Mouse (Mus musculus) liver, embryonic 14.5 days (tissue): ENCODE measurements around the gene Tmcc3. TPM values are rescaled to one million over a fixed set of nuclear protein-coding genes. Genes with fewer than 3 reads are reported as not detected.

Experiments
- ATAC-seq: fragments of 200-750 bp; cut with Nextera tagmentation; 2 replicates; pipeline ENCODE4 v1.8.0; 2017; ENCODE audit warnings: moderate number of reproducible peaks, mild to moderate bottlenecking, moderate library complexity; ENCODE audit not compliant: insufficient read depth
- DNase-seq, 3 experiments: peaks; one replicate each; pipeline ENCODE4 v3.0.0-alpha.2; 2012 to 2013; ENCODE audit warnings: low read depth in 3 of 3, low spot score in 3 of 3
- H3K27ac ChIP-seq: fragments of 300-500 bp; sonication (generic); 2 replicates; pipeline ENCODE4 v1.5.1; 2014; ENCODE audit warnings: moderate library complexity, mild to moderate bottlenecking, control low read depth, inconsistent platforms
- H3K27me3 ChIP-seq: fragments of 300-500 bp; sonication (generic); 2 replicates; pipeline ENCODE4 v1.6.1; 2014; ENCODE audit warnings: mild to moderate bottlenecking, low read length, moderate library complexity; ENCODE audit not compliant: control insufficient read depth, insufficient read depth
- H3K36me3 ChIP-seq: fragments of 300-500 bp; sonication (generic); replicated peaks from 2 replicates; pipeline ENCODE4 v1.6.1; 2014; ENCODE audit warnings: low read depth; ENCODE audit not compliant: control insufficient read depth, insufficient read depth
- H3K4me1 ChIP-seq, 2 experiments: fragments of 200-500 bp in 1 of 2; fragments of 300-500 bp in 1 of 2; sonication (generic) in 1 of 2; replicated peaks; 2 replicates each; pipeline ENCODE4 v1.6.1; 2012 to 2014; ENCODE audit warnings: antibody characterized with exemption in 1 of 2, inconsistent platforms in 1 of 2, low read length in 1 of 2; ENCODE audit not compliant: control insufficient read depth in 2 of 2, insufficient read depth in 2 of 2
- H3K4me2 ChIP-seq: fragments of 300-500 bp; sonication (generic); 2 replicates; pipeline ENCODE4 v1.6.1; 2014; ENCODE audit warnings: low read depth, mild to moderate bottlenecking, control low read depth, moderate library complexity
- H3K4me3 ChIP-seq, 2 experiments: fragments of 200-500 bp in 1 of 2; fragments of 300-500 bp in 1 of 2; sonication (generic) in 1 of 2; 2 replicates each; pipeline ENCODE4 v1.5.1; 2012 to 2014; ENCODE audit warnings: low read depth in 2 of 2, low read length in 2 of 2, mild to moderate bottlenecking in 2 of 2, control low read depth in 1 of 2, inconsistent platforms in 1 of 2, moderate library complexity in 1 of 2; ENCODE audit not compliant: insufficient read depth in 1 of 2
- H3K9ac ChIP-seq: fragments of 300-500 bp; sonication (generic); replicated peaks from 2 replicates; pipeline ENCODE4 v1.6.1; 2014; ENCODE audit warnings: mild to moderate bottlenecking, control low read depth, moderate library complexity
- H3K9me3 ChIP-seq: fragments of 300-500 bp; sonication (generic); 2 replicates; pipeline ENCODE4 v1.6.1; 2016; ENCODE audit warnings: low read length, mixed read lengths; ENCODE audit not compliant: control insufficient read depth
- CTCF ChIP-seq: IDR thresholded peaks from 2 replicates; pipeline ENCODE4 v1.5.1; 2016; ENCODE audit warnings: antibody characterized with exemption, low read depth, control low read depth
- EP300 ChIP-seq: IDR thresholded peaks from 2 replicates; pipeline ENCODE4 v1.6.1; 2016; ENCODE audit warnings: antibody characterized with exemption, low read depth
- WGBS: fragments of 180-500 bp; shearing (Covaris S2); extraction: QIAGEN DNeasy Blood & Tissue Kit; methylation state at CpG from one replicate; pipeline ENCODE4 v1.1.7; 2014; ENCODE audit not compliant: insufficient replicate concordance; 5-methylcytosine and 5-hydroxymethylcytosine counted together
- polyA plus RNA-seq, 2 experiments: library from polyadenylated mRNA; depleted of rRNA in 1 of 2; stranded (reverse) in 1 of 2; unstranded in 1 of 2; fragments of >200 nt; fragmentation: Nextera tagmentation in 1 of 2; extraction: Ambion mirVana in 1 of 2; gene quantifications; 2 replicates each; pipeline versions ENCODE4 v1.2.1 to v1.2.3; 2012 to 2014

Tmcc3 gene
- polyA plus RNA-seq, 2 experiments, result 1.4 to 2.6 TPM

DNA sequence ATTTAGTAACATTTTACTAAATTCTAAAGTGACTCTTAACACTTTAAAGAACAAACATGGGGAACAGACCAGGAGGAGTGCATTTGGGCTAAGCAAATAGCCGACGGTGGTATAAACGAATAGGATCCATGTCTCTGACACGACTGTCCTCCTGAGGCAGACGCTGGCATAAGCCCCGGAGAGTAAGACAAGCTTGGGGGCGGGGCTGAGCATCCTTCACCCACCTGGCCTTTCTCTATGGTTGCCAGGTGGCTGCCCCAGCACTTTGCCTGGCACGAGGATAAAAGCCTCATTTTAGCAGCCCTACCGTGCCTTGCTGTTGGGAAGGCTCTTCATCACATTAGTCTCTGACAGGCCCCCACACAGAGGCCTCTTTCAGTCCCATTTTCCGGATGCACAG lies 35.5 kb downstream of the Tmcc3 start:
- WGBS, result 75% methylated on average over 10 of the region's 10 CpGs
- DNase-seq (no peak), ATAC-seq (no peak)
- no peak for TF ChIP-seq EP300
- TF ChIP-seq CTCF, result no peak
- H3K9me3 ChIP-seq, result no peaks in the 10 kb centered on the region
- H3K27me3 ChIP-seq, result no peaks in the 10 kb centered on the region
- H3K9ac ChIP-seq, result no peak overlapping the region
- peaks cover 0 to 5% of the 10 kb centered on the region in 2 experiments; a peak in 1 of 4 replicates for H3K4me1 ChIP-seq
- no peaks in the 10 kb centered on the region for H3K36me3 ChIP-seq
- no peak overlapping the region for H3K27ac ChIP-seq
- no peak overlapping the region for H3K4me2 ChIP-seq
- H3K4me3 ChIP-seq, result no peak overlapping the region

GRCm38 (mm10) chr10:94347959-94348358 lies 36.2 kb downstream of the Tmcc3 start:
- peaks cover 0 to 5% of the 10 kb centered on the region in 2 experiments; a peak in 1 of 4 replicates for H3K4me1 ChIP-seq
- no peak overlapping the region for H3K9ac ChIP-seq
- ATAC-seq (no peak), DNase-seq (no peak)
- TF ChIP-seq CTCF (no peak), EP300 (no peak)
- no peaks in the 10 kb centered on the region for H3K36me3 ChIP-seq
- H3K27me3 ChIP-seq, result no peaks in the 10 kb centered on the region
- WGBS, result 80% methylated on average over 10 of the region's 10 CpGs
- H3K27ac ChIP-seq, result no peak overlapping the region
- no peaks in the 10 kb centered on the region for H3K9me3 ChIP-seq
- no peak overlapping the region for H3K4me2 ChIP-seq
- H3K4me3 ChIP-seq, result no peak overlapping the region

DNA sequence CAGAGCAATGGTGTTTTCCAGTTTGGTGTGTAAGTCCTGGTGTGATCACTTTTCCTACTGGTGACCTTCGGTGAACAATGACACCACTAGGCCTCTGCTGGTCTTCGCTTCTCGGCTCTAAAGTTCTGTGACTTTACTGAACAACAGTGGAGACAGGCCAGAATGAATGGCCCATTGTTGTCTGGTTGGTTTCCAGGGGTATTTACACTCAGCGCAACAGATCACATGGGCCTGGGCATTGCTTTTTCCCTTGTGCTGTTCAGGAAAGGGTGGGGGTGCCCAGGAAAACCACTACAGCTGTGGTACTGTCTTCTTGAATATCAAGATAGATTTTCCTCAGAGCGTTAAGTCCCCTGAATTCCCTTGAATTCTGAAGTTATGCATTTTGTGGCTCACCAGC lies 38.5 kb downstream of the Tmcc3 start:
- no peaks in the 10 kb centered on the region for H3K9me3 ChIP-seq
- H3K36me3 ChIP-seq, result no peaks in the 10 kb centered on the region
- no peaks in the 10 kb centered on the region for H3K27me3 ChIP-seq
- H3K4me3 ChIP-seq, result no peak overlapping the region
- DNase-seq, result no peak
- H3K4me2 ChIP-seq, result no peak overlapping the region
- TF ChIP-seq EP300 (no peak), CTCF (no peak)
- WGBS, result 56% methylated on average over 5 of the region's 5 CpGs
- no peak overlapping the region for H3K9ac ChIP-seq
- H3K4me1 ChIP-seq, result peaks cover 0 to 5% of the 10 kb centered on the region in 2 experiments; a peak in 1 of 4 replicates
- ATAC-seq, result no peak
- no peak overlapping the region for H3K27ac ChIP-seq

- no peaks in the 10 kb centered on the region for H3K9me3 ChIP-seq
- no peak overlapping the region for H3K4me2 ChIP-seq
- no peak overlapping the region for H3K9ac ChIP-seq
- H3K27me3 ChIP-seq, result no peaks in the 10 kb centered on the region
- 64% methylated on average over 11 of the region's 11 CpGs for WGBS
- ATAC-seq (no peak), DNase-seq (no peak)
- no peak overlapping the region for H3K4me3 ChIP-seq
- H3K36me3 ChIP-seq, result no peaks in the 10 kb centered on the region
- TF ChIP-seq EP300, result no peak
- TF ChIP-seq CTCF, result no peak
- H3K27ac ChIP-seq, result no peak overlapping the region
- H3K4me1 ChIP-seq, result 0 out of 4 replicates have a peak, but pooled peaks cover 0 to 5% of the 10 kb centered on the region in 2 experiments
Observed at GRCm38 (mm10) chr10:94350896-94351661, 39.3 kb downstream of the Tmcc3 start.

DNA sequence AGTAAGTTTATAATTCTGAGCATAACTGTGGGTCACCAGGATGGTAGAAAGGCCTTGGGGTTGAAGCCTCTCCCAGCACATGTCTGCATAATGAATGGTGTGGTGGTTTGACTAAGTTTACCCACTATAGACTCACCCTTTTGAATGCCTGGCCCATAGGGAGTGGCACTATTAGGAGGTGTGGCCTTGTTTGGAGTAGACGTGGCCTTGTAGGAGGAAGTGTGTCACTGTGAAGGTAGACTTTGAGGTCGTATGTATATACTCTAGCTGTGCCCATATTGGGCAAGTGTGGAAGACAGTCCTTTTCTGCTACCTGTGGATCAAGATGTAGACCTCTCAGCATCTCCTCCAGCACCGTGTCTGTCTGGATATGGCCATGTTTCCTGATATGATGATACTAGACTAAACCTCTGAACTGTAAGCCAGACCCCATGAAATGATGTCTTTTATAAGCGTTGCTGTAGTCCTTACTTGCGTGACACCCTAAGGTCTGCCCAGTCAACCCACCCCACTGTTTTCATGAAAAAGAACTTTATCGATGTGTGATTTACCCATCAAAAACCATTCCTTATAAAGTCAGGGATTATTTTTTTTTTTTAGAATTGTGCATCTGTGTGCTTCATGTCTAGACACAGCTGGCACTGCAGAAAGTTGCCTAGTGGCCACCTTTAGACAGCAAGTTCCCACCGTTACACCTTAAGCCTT lies 40.6 kb downstream of the Tmcc3 start:
- ATAC-seq, result no peak
- DNase-seq, result no peak
- WGBS, result 67% methylated on average over 7 of the region's 7 CpGs

More for the DNA sequence above, 40.6 kb downstream of the Tmcc3 start:
- no peaks in the 10 kb centered on the region for H3K9me3 ChIP-seq
- H3K4me3 ChIP-seq, result no peak overlapping the region
- 0 out of 4 replicates have a peak, but pooled peaks cover 0 to 6% of the 10 kb centered on the region in 2 experiments for H3K4me1 ChIP-seq
- no peak overlapping the region for H3K4me2 ChIP-seq
- H3K27ac ChIP-seq, result no peak overlapping the region
- TF ChIP-seq EP300 (no peak), CTCF (no peak)
- H3K36me3 ChIP-seq, result no peaks in the 10 kb centered on the region
- H3K9ac ChIP-seq, result no peak overlapping the region
- no peaks in the 10 kb centered on the region for H3K27me3 ChIP-seq
